Mouse (Mus musculus): ENCODE data around the gene Bms1. TPM values are rescaled to one million over a fixed set of nuclear protein-coding genes. Genes with fewer than 3 reads are reported as not detected.

Gene Bms1
- polyA plus RNA-seq (2012; rRNA removed) = 0.24 and 0.60 TPM in 2 replicates

DNA sequence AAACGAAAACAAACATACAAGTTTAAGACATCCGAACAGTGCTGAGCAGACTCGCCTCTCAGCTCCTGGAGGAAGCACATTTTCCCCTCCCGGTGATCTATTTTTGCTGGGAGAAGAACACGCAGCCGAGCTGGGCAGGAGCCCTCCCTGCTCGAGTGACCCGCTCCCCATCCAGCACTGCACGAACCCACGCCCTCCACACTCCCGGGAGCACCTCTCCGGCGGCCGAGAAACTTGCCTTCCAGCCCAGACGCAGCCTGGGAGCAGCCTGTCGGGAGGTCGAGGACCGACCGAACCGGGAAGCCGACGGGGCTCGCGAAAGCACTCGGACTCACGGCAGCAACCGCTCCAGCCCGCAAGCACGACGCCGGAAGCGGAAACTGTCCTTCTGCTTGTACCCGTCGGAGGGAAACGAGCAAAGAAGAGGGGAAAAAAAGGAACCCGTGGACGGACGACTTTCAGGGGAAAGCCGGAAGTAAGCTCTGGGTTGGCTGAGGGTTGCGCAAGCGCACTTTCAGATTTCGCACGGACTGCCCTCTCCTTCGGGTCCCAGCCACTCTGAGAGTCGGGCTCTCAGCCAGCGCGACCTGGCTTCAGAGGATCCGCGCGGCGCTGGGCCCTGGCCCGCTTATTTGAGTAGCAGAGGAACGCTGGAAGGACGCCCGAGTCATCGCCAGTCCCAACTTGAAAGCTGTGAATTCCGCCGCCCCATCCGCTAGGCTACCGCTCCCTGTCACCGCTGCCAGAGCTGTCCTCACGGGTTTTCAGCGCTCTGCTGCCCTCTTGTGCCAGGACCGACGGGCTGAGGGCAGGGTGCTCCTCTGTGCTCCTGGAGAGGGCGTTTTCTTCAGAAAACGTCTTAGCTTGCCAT is at the start of gene Bms1:
Gene Bms1 (minus strand): TSS at position 425 of the 871 bp plus-strand sequence.

GRCm38 (mm10) chr6:118455042-118455631 is 35.9 kb upstream of the Bms1 start, which contains the start of gene Zfp248:
Zfp248 (minus strand) TSS chr6:118455528.

Other genes starting within 250 kb of the Bms1 start
- 2.1 and 2.2 TPM in 2 replicates for gene Ret, start 221.8 kb downstream of the Bms1 start, polyA plus RNA-seq (2012; rRNA removed)
- gene Zfp248, start 36.1 kb upstream of the Bms1 start, polyA plus RNA-seq (2012; rRNA removed) = 0.14 and 0.26 TPM in 2 replicates
- 0.22 and 0.52 TPM in 2 replicates for gene Zfp9, start 59.8 kb upstream of the Bms1 start, polyA plus RNA-seq (2012; rRNA removed)
- gene Ankrd26, start 142.8 kb upstream of the Bms1 start, polyA plus RNA-seq (2012; rRNA removed) = 0.03 and 0.09 TPM in 2 replicates